Mouse (Mus musculus) forebrain, embryonic 15.5 days (tissue): Measurements from ENCODE around the gene Lgr4. TPM values are rescaled to one million over a fixed set of nuclear protein-coding genes. Genes with fewer than 3 reads are reported as not detected.

Experiments
- ATAC-seq: fragments of 200-750 bp; cut with Nextera tagmentation; replicated peaks from 2 replicates; pipeline ENCODE4 v1.8.0; 2017; ENCODE audit warnings: mild to moderate bottlenecking, moderate TSS enrichment, moderate library complexity
- H3K27ac ChIP-seq: fragments of 300-500 bp; sonication (generic); replicated peaks from 2 replicates; pipeline ENCODE4 v1.5.1; 2015; ENCODE audit warnings: mild to moderate bottlenecking, inconsistent platforms
- H3K27me3 ChIP-seq: fragments of 300-500 bp; sonication (generic); 2 replicates; pipeline ENCODE4 v1.6.1; 2015; ENCODE audit warnings: inconsistent platforms
- H3K36me3 ChIP-seq: fragments of 300-500 bp; sonication (generic); 2 replicates; pipeline ENCODE4 v1.6.1; 2015; ENCODE audit warnings: mild to moderate bottlenecking, inconsistent platforms
- H3K4me1 ChIP-seq: fragments of 300-500 bp; sonication (generic); 2 replicates; pipeline ENCODE4 v1.6.1; 2015; ENCODE audit warnings: inconsistent platforms
- H3K4me2 ChIP-seq: fragments of 300-500 bp; sonication (generic); replicated peaks from 2 replicates; pipeline ENCODE4 v1.6.1; 2015; ENCODE audit warnings: mild to moderate bottlenecking, inconsistent platforms
- H3K4me3 ChIP-seq: fragments of 300-500 bp; sonication (generic); 2 replicates; pipeline ENCODE4 v1.5.1; 2015; ENCODE audit warnings: mild to moderate bottlenecking, inconsistent platforms
- H3K9ac ChIP-seq: fragments of 300-500 bp; sonication (generic); replicated peaks from 2 replicates; pipeline ENCODE4 v1.6.1; 2015; ENCODE audit warnings: mild to moderate bottlenecking, inconsistent platforms
- H3K9me3 ChIP-seq: fragments of 300-500 bp; sonication (generic); 2 replicates; pipeline ENCODE4 v1.6.1; 2016; ENCODE audit warnings: inconsistent platforms
- WGBS: fragments of 180-500 bp; shearing (Covaris S2); methylation state at CpG from one replicate; pipeline ENCODE4 v1.1.7; 2015; ENCODE audit warnings: mixed read lengths; 5-methylcytosine and 5-hydroxymethylcytosine counted together
- polyA plus RNA-seq: library from polyadenylated mRNA; unstranded; fragments of >200 nt; fragmentation: Nextera tagmentation; extraction: Ambion mirVana; gene quantifications from 2 replicates; pipeline ENCODE4 v1.2.1, GENCODE M21; 2015

Lgr4 gene
- polyA plus RNA-seq, 1 experiment from 2014 or later = 3.0 TPM

GRCm38 (mm10) chr2:109970744-109971410 is 53.4 kb downstream of the Lgr4 start:
- peaks cover 33% of the 10 kb centered on the region for H3K27me3 ChIP-seq
- H3K9me3 ChIP-seq = no peaks in the 10 kb centered on the region
- no peak overlapping the region for H3K4me3 ChIP-seq
- no peak for ATAC-seq
- no peak overlapping the region for H3K27ac ChIP-seq
- H3K4me2 ChIP-seq = no peak overlapping the region
- H3K36me3 ChIP-seq = no peaks in the 10 kb centered on the region
- no peaks in the 10 kb centered on the region for H3K4me1 ChIP-seq
- no peak overlapping the region for H3K9ac ChIP-seq
- 61% methylated on average over 8 of the region's 8 CpGs for WGBS

GRCm38 (mm10) chr2:109972310-109972709 is 54.9 kb downstream of the Lgr4 start:
- Histone ChIP-seq H3K4me1 (no peaks in the 10 kb centered on the region), H3K4me2 (no peak overlapping the region), H3K9ac (no peak overlapping the region), H3K36me3 (no peaks in the 10 kb centered on the region), H3K4me3 (no peak overlapping the region), H3K9me3 (no peaks in the 10 kb centered on the region), H3K27ac (no peak overlapping the region), H3K27me3 (peaks cover 25% of the 10 kb centered on the region)
- no peak for ATAC-seq
- 62% methylated on average over 2 of the region's 2 CpGs for WGBS

DNA sequence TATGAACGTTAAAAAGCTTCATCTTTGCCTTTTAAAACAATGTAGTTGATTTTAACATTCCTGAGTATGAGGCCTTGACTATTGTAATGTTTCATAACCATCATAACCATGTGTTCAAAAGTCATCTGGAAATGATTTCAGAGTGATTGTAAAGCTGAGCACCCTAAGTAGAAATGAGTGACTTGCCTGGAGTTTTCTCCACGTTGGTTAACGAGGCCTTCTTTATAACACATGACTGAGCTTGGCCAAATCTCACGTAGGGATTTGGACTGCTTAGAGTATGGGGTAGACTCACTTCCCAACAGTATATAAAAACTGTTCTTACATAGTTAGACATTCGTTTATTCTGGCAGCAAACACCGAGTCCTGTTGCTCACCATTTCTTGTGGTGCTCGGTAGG is 55.5 kb downstream of the Lgr4 start:
- H3K9me3 ChIP-seq = no peaks in the 10 kb centered on the region
- no peaks in the 10 kb centered on the region for H3K36me3 ChIP-seq
- ATAC-seq = no peak
- no peak overlapping the region for H3K9ac ChIP-seq
- no peaks in the 10 kb centered on the region for H3K4me1 ChIP-seq
- H3K27me3 ChIP-seq = peaks cover 20% of the 10 kb centered on the region
- 56% methylated on average over 7 of the region's 7 CpGs for WGBS
- H3K4me2 ChIP-seq = no peak overlapping the region
- H3K27ac ChIP-seq = no peak overlapping the region
- no peak overlapping the region for H3K4me3 ChIP-seq

GRCm38 (mm10) chr2:109974807-109975206 is 57.4 kb downstream of the Lgr4 start:
- WGBS = 96% methylated on average over 7 of the region's 7 CpGs
- Histone ChIP-seq H3K9me3 (no peaks in the 10 kb centered on the region), H3K4me1 (no peaks in the 10 kb centered on the region), H3K4me3 (no peak overlapping the region), H3K27me3 (peaks cover 11% of the 10 kb centered on the region), H3K9ac (no peak overlapping the region), H3K36me3 (no peaks in the 10 kb centered on the region), H3K27ac (no peak overlapping the region), H3K4me2 (no peak overlapping the region)
- no peak for ATAC-seq

DNA sequence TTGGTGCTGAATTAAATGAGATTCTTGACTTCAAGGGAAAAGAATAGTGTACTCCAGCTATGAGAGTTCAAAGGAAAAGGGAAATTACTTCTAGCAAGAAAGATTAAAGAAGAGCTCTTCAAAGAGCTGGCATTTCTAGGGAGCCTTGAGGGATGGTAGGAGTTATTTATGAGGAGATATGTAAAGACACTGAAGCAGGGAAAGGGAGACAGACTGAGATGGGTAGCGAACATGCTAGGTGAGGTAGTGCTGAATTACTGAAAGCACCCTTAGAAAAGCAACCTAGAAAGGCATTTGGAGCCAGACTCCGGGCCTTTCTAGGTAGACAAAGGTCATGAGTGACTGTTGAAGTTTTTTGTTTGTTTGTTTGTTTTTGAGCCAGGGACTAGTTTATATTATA is 58.7 kb downstream of the Lgr4 start:
- Histone ChIP-seq H3K4me2 (no peak overlapping the region), H3K27me3 (peaks cover 7% of the 10 kb centered on the region; the same call in 1 of the 2 replicates), H3K27ac (no peak overlapping the region), H3K9ac (no peak overlapping the region), H3K36me3 (no peaks in the 10 kb centered on the region), H3K9me3 (no peaks in the 10 kb centered on the region), H3K4me1 (no peaks in the 10 kb centered on the region), H3K4me3 (no peak overlapping the region)
- no peak for ATAC-seq
- 93% methylated on average over 2 of the region's 2 CpGs for WGBS

- Histone ChIP-seq H3K36me3 (no peaks in the 10 kb centered on the region), H3K4me2 (no peak overlapping the region), H3K27ac (no peak overlapping the region), H3K4me3 (no peak overlapping the region), H3K4me1 (no peaks in the 10 kb centered on the region), H3K27me3 (peaks cover 4% of the 10 kb centered on the region; the same call in 1 of the 2 replicates), H3K9ac (no peak overlapping the region), H3K9me3 (no peaks in the 10 kb centered on the region)
- ATAC-seq = no peak
- WGBS = 90% methylated on average over 6 of the region's 6 CpGs
These were observed 59.9 kb downstream of the Lgr4 start for GRCm38 (mm10) chr2:109977322-109977721.

DNA sequence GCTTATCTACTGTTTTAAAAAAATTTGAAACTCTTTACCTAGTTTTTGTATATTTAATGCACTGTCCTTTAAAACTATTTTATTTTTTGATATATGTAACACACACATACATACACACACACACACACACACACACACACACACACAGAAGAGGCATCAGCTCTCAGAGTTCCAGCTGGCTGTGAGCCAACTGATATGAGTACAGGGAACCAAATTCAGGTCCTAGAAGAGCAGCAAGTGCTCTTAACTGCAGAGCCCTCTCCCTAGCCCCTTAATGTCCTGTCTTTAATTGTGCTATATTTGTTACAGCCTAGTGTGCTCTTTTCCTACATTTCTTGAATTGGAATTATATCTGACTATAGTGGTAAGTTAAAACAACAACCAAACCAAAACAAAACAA is 61.8 kb downstream of the Lgr4 start:
- H3K36me3 ChIP-seq = no peaks in the 10 kb centered on the region
- ATAC-seq = no peak
- no peak overlapping the region for H3K9ac ChIP-seq
- no peaks in the 10 kb centered on the region for H3K9me3 ChIP-seq
- H3K4me1 ChIP-seq = no peaks in the 10 kb centered on the region
- H3K4me3 ChIP-seq = no peak overlapping the region
- peaks cover 4% of the 10 kb centered on the region; the same call in 1 of the 2 replicates for H3K27me3 ChIP-seq
- no peak overlapping the region for H3K4me2 ChIP-seq
- H3K27ac ChIP-seq = no peak overlapping the region

- Histone ChIP-seq H3K4me2 (no peak overlapping the region), H3K4me1 (no peaks in the 10 kb centered on the region), H3K27me3 (peaks cover 33% of the 10 kb centered on the region; the same call in 1 of the 2 replicates), H3K9me3 (no peaks in the 10 kb centered on the region), H3K36me3 (no peaks in the 10 kb centered on the region), H3K27ac (no peak overlapping the region), H3K4me3 (no peak overlapping the region), H3K9ac (no peak overlapping the region)
- ATAC-seq = no peak
- 95% methylated on average over 6 of the region's 6 CpGs for WGBS
These were observed 66.0 kb downstream of the Lgr4 start for GRCm38 (mm10) chr2:109983435-109983834.

DNA sequence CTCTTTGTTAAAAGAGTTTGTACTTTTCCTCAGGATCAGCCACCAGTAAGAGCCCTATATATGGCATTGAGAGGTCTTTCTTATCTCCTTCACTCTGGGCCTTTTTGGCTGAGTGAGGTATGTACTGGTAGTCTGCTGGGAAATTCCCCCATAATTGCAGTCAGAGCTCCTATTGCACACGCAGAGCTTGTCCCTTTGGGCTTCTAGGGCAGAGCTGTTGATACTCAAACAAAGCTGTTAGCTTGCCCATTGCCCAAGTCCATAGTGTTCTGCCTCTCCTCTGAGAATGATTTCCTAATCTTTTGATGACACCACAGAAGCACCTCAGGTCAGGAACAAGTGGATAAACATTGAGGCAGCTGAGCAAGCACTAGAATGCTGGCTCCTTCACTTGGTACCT is 67.5 kb downstream of the Lgr4 start:
- H3K9me3 ChIP-seq = no peaks in the 10 kb centered on the region
- H3K4me2 ChIP-seq = no peak overlapping the region
- 80% methylated on average over 1 of the region's 1 CpGs for WGBS
- H3K36me3 ChIP-seq = no peaks in the 10 kb centered on the region
- no peak overlapping the region for H3K4me3 ChIP-seq
- H3K9ac ChIP-seq = no peak overlapping the region
- no peak for ATAC-seq
- peaks cover 37% of the 10 kb centered on the region; the same call in 1 of the 2 replicates for H3K27me3 ChIP-seq
- no peaks in the 10 kb centered on the region; the same call in 1 of the 2 replicates for H3K4me1 ChIP-seq
- H3K27ac ChIP-seq = no peak overlapping the region

- H3K9ac ChIP-seq = no peak overlapping the region
- no peak overlapping the region for H3K4me2 ChIP-seq
- peaks cover 40% of the 10 kb centered on the region; the same call in 1 of the 2 replicates for H3K27me3 ChIP-seq
- H3K4me3 ChIP-seq = no peak overlapping the region
- no peaks in the 10 kb centered on the region; the same call in 1 of the 2 replicates for H3K4me1 ChIP-seq
- WGBS = 21% methylated on average over 9 of the region's 9 CpGs
- H3K9me3 ChIP-seq = no peaks in the 10 kb centered on the region
- H3K27ac ChIP-seq = no peak overlapping the region
- no peak for ATAC-seq
- no peaks in the 10 kb centered on the region for H3K36me3 ChIP-seq
These were observed 68.1 kb downstream of the Lgr4 start for GRCm38 (mm10) chr2:109985560-109985959.

GRCm38 (mm10) chr2:109986036-109986785 is 68.8 kb downstream of the Lgr4 start:
- 61% methylated on average over 11 of the region's 11 CpGs for WGBS
- no peak overlapping the region for H3K4me2 ChIP-seq
- peaks cover 44% of the 10 kb centered on the region; the same call in 1 of the 2 replicates for H3K27me3 ChIP-seq
- no peak overlapping the region for H3K4me3 ChIP-seq
- H3K36me3 ChIP-seq = no peaks in the 10 kb centered on the region
- no peak overlapping the region for H3K9ac ChIP-seq
- ATAC-seq = no peak
- H3K27ac ChIP-seq = no peak overlapping the region
- no peaks in the 10 kb centered on the region for H3K9me3 ChIP-seq
- no peaks in the 10 kb centered on the region; the same call in 1 of the 2 replicates for H3K4me1 ChIP-seq

- Histone ChIP-seq H3K4me3 (no peak overlapping the region), H3K27ac (no peak overlapping the region), H3K4me2 (no peak overlapping the region), H3K27me3 (peaks cover 51% of the 10 kb centered on the region; the same call in 1 of the 2 replicates), H3K4me1 (no peaks in the 10 kb centered on the region; the same call in 1 of the 2 replicates), H3K9me3 (no peaks in the 10 kb centered on the region), H3K36me3 (no peaks in the 10 kb centered on the region), H3K9ac (no peak overlapping the region)
- no peak for ATAC-seq
- 82% methylated on average over 5 of the region's 5 CpGs for WGBS
These were observed 70.5 kb downstream of the Lgr4 start for GRCm38 (mm10) chr2:109987946-109988345.
